Mouse (Mus musculus): ENCODE data around the gene Mgat3. TPM values are rescaled to one million over a fixed set of nuclear protein-coding genes. Genes with fewer than 3 reads are reported as not detected.

Gene Mgat3
- polyA plus RNA-seq, 1 experiment from 2014 or later: 6.7 TPM

DNA sequence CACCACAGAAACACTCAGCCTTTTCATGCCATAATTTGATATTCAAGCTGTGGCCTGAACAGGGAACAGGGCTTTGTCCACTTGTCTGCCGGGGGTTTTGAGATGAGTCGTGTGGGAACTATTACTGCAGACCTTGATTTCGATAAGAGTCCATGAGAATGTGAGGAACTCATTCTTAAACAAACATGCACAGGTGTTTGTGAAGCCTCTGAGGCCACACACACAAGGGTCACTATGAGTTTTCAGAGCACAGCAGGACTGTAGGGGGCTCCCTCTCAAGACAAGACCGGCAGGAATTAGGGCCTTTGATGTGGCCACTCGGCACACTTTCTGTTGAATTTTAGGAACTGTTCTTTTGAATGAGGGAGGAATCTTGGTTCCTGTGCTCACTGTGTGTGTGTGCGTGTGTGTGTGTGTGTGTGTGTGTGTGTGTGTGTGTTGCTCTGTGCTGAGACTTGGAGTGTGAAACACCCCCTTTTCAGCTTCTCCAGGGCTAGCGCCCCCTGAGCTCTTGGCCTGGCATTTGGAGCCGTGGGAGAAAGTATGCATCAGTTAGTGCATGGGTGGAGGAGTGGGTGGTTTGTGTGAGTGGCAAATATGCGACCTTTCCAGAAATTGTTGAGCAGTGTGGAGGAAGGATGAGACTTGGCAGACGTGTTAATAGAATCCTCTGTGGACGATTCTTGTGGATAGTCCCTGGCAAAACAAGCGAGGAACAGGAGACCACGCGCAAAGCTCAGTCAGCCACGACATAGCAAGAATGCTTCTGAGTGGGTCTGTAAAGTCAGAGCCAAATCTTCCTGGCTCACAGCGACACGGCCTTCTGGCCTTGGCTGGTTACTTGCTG is 35.4 kb upstream of the Mgat3 start:
- H3K9ac ChIP-seq (ENCODE audit: low read depth, low read length): no peak overlapping the region
- no peaks in the 10 kb centered on the region for H3K9me3 ChIP-seq (replicated peaks; ENCODE audit: low read length)
- peak; percentile 31; the same call in 1 of the 2 replicates for TF ChIP-seq CTCF (IDR thresholded peaks at IDR 0.05; ENCODE audit: low read depth)
- peak overlapping the region; percentile 42 for H3K27ac ChIP-seq
- H3K27me3 ChIP-seq (ENCODE audit: insufficient read depth, low read length): no peaks in the 10 kb centered on the region
- H3K4me3 ChIP-seq (replicated peaks; ENCODE audit: low read depth, low read length): no peak overlapping the region
- peak; percentile 32 for DNase-seq (ENCODE audit: low spot score)
- WGBS: 48% methylated on average over 17 of the region's 17 CpGs
- no peak overlapping the region for H3K4me2 ChIP-seq (ENCODE audit: low read length)
- ATAC-seq (replicated peaks; ENCODE audit: low FRiP score, low read depth): no peak
- H3K36me3 ChIP-seq (ENCODE audit: insufficient read depth, low read length): 0 out of 2 replicates have a peak, but pooled peaks cover 9% of the 10 kb centered on the region
- peaks cover 13% of the 10 kb centered on the region for H3K4me1 ChIP-seq (replicated peaks; ENCODE audit: insufficient read depth, low read length)

DNA sequence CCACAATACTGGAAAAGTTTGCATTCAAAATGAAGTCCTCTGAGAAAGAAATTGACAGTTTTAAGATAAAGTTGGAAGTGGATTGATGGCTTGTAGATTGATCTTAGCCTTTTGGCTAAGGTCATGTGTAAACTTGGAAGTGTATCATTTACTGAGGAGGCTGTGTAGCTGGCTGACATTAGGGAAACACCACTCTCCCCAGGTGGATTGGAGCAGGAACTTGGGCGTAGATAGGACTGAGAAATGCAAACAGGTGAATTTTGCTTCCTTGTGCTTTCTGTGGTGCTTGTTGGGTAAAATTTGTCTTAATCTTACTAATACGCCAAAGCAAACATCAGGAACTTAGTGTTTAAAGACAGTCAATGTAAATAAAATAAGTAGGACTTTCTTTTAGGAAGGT is 33.2 kb upstream of the Mgat3 start:
- ATAC-seq (replicated peaks; ENCODE audit: low FRiP score, low read depth): no peak
- Histone ChIP-seq H3K27ac (no peak overlapping the region), H3K4me1 (replicated peaks; ENCODE audit: insufficient read depth, low read length) (peaks cover 6% of the 10 kb centered on the region; the same call in 1 of the 2 replicates), H3K9ac (ENCODE audit: low read depth, low read length) (no peak overlapping the region), H3K4me2 (ENCODE audit: low read length) (no peak overlapping the region), H3K36me3 (ENCODE audit: insufficient read depth, low read length) (peaks cover 14% of the 10 kb centered on the region; the same call in 1 of the 2 replicates), H3K27me3 (ENCODE audit: insufficient read depth, low read length) (no peaks in the 10 kb centered on the region), H3K9me3 (replicated peaks; ENCODE audit: low read length) (no peaks in the 10 kb centered on the region), H3K4me3 (replicated peaks; ENCODE audit: low read depth, low read length) (no peak overlapping the region)
- WGBS: 92% methylated on average over 2 of the region's 2 CpGs
- no peak for DNase-seq (ENCODE audit: low spot score)
- TF ChIP-seq CTCF (IDR thresholded peaks at IDR 0.05; ENCODE audit: low read depth): no peak

DNA sequence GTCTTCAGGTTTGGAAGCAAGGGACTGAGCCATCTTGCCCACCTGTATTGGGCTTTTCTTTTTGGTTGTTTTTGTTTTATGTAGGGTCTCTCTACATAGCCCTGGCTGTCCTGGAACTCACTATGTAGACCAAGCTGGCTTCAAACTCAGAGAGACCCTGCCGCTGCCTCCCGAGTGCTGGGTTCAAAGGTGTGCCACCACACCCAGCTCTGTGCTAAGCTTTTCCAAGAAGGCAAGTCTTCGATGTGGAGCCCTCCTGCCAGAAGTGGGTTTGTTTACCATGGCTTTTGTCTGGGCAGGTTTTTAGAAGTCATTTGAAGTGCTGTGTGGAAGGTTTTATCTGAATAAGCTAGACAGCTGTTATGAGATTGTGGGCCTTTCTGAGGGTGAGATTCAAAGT is 32.6 kb upstream of the Mgat3 start:
- no peaks in the 10 kb centered on the region for H3K27me3 ChIP-seq (ENCODE audit: insufficient read depth, low read length)
- no peak overlapping the region for H3K27ac ChIP-seq
- H3K4me1 ChIP-seq (replicated peaks; ENCODE audit: insufficient read depth, low read length): peaks cover 6% of the 10 kb centered on the region; the same call in 1 of the 2 replicates
- ATAC-seq (replicated peaks; ENCODE audit: low FRiP score, low read depth): no peak
- H3K4me2 ChIP-seq (ENCODE audit: low read length): no peak overlapping the region
- no peak for DNase-seq (ENCODE audit: low spot score)
- H3K36me3 ChIP-seq (ENCODE audit: insufficient read depth, low read length): peaks cover 14% of the 10 kb centered on the region; the same call in 1 of the 2 replicates
- no peak overlapping the region for H3K9ac ChIP-seq (ENCODE audit: low read depth, low read length)
- no peaks in the 10 kb centered on the region for H3K9me3 ChIP-seq (replicated peaks; ENCODE audit: low read length)
- 93% methylated on average over 3 of the region's 3 CpGs for WGBS
- no peak overlapping the region for H3K4me3 ChIP-seq (replicated peaks; ENCODE audit: low read depth, low read length)
- no peak for TF ChIP-seq CTCF (IDR thresholded peaks at IDR 0.05; ENCODE audit: low read depth)

GRCm38 (mm10) chr15:80142130-80142529 is 31.4 kb upstream of the Mgat3 start:
- Histone ChIP-seq H3K27me3 (ENCODE audit: insufficient read depth, low read length) (no peaks in the 10 kb centered on the region), H3K9me3 (replicated peaks; ENCODE audit: low read length) (no peaks in the 10 kb centered on the region), H3K4me3 (replicated peaks; ENCODE audit: low read depth, low read length) (no peak overlapping the region), H3K4me2 (ENCODE audit: low read length) (no peak overlapping the region), H3K4me1 (replicated peaks; ENCODE audit: insufficient read depth, low read length) (peaks cover 6% of the 10 kb centered on the region; the same call in 1 of the 2 replicates), H3K36me3 (ENCODE audit: insufficient read depth, low read length) (peaks cover 14% of the 10 kb centered on the region; the same call in 1 of the 2 replicates), H3K27ac (no peak overlapping the region), H3K9ac (ENCODE audit: low read depth, low read length) (no peak overlapping the region)
- peak; percentile 43; the same call in 1 of the 2 replicates for TF ChIP-seq CTCF (IDR thresholded peaks at IDR 0.05; ENCODE audit: low read depth)
- DNase-seq (ENCODE audit: low spot score) (no peak), ATAC-seq (replicated peaks; ENCODE audit: low FRiP score, low read depth) (no peak)
- 98% methylated on average over 3 of the region's 3 CpGs for WGBS

GRCm38 (mm10) chr15:80143760-80144159 is 29.8 kb upstream of the Mgat3 start:
- no peaks in the 10 kb centered on the region for H3K9me3 ChIP-seq (replicated peaks; ENCODE audit: low read length)
- H3K4me3 ChIP-seq (replicated peaks; ENCODE audit: low read depth, low read length): no peak overlapping the region
- H3K4me1 ChIP-seq (replicated peaks; ENCODE audit: insufficient read depth, low read length): no peaks in the 10 kb centered on the region
- DNase-seq (ENCODE audit: low spot score) (no peak), ATAC-seq (replicated peaks; ENCODE audit: low FRiP score, low read depth) (no peak)
- H3K27ac ChIP-seq: no peak overlapping the region
- no peak overlapping the region for H3K9ac ChIP-seq (ENCODE audit: low read depth, low read length)
- 91% methylated on average over 6 of the region's 6 CpGs for WGBS
- peaks cover 14% of the 10 kb centered on the region; the same call in 1 of the 2 replicates for H3K36me3 ChIP-seq (ENCODE audit: insufficient read depth, low read length)
- TF ChIP-seq CTCF (IDR thresholded peaks at IDR 0.05; ENCODE audit: low read depth): no peak
- no peaks in the 10 kb centered on the region for H3K27me3 ChIP-seq (ENCODE audit: insufficient read depth, low read length)
- no peak overlapping the region for H3K4me2 ChIP-seq (ENCODE audit: low read length)

DNA sequence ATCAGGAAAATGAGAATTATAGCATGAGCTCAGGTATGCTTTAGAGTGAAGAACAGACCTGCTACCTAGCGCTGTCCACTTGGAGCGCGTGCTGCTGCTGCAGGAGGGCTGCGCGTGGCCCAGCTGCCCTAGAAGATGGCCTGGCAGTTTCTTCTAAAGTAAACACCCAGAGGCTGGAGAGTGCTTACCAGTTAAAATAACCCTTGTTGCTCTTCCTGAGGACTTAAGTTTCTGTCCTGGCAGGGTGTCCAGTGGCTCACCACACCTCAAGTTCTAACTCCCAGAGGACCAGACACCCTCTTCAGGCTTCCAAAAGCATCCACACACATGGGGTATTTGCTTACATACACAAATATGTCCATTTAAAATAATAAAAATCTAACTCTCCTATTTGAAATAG is 28.1 kb upstream of the Mgat3 start:
- Histone ChIP-seq H3K27ac (no peak overlapping the region), H3K4me3 (replicated peaks; ENCODE audit: low read depth, low read length) (no peak overlapping the region), H3K4me1 (replicated peaks; ENCODE audit: insufficient read depth, low read length) (no peaks in the 10 kb centered on the region), H3K27me3 (ENCODE audit: insufficient read depth, low read length) (no peaks in the 10 kb centered on the region), H3K9ac (ENCODE audit: low read depth, low read length) (no peak overlapping the region), H3K4me2 (ENCODE audit: low read length) (no peak overlapping the region), H3K9me3 (replicated peaks; ENCODE audit: low read length) (no peaks in the 10 kb centered on the region), H3K36me3 (ENCODE audit: insufficient read depth, low read length) (peaks cover 27% of the 10 kb centered on the region)
- ATAC-seq (replicated peaks; ENCODE audit: low FRiP score, low read depth) (no peak), DNase-seq (ENCODE audit: low spot score) (no peak)
- WGBS: 90% methylated on average over 5 of the region's 5 CpGs
- no peak for TF ChIP-seq CTCF (IDR thresholded peaks at IDR 0.05; ENCODE audit: low read depth)

All from kidney, postnatal 0 days (tissue).